Mouse (Mus musculus): Measurements from ENCODE around the gene Tnfsf14.
A peak's percentile ranks its signal among the peaks of the same experiment; 100 is the strongest.

The Tnfsf14 gene

DNA sequence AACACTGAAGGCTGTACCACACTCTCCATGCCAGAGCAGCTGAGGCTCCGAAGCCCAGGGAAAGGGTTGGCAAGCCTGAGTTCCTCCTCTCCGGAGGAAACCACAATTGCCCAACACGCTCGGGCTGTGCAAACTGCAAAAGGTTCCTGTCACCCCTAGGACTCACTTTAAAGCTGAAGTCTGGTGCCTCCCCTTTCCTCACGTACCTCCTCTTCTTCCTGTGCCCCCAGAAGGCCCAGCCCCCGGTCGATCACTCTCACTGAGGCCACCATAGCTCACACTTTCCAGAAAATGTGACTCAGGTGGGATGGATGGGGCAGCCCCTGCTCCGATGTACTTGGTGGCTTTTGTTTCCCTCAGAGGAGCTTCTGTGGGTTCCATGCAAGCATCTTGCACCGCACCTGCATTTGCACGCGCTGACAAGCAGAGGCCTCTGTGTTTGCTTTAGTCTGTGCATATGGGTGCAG is at the start of gene Tnfsf14:
TSS of gene Tnfsf14 (minus strand) at position 137 of the 467 bp plus-strand sequence.
- peak; percentile 58 to 59 for DNase-seq (ENCODE audit: low read depth in 1 of 2, low spot score in 2 of 2)

DNA sequence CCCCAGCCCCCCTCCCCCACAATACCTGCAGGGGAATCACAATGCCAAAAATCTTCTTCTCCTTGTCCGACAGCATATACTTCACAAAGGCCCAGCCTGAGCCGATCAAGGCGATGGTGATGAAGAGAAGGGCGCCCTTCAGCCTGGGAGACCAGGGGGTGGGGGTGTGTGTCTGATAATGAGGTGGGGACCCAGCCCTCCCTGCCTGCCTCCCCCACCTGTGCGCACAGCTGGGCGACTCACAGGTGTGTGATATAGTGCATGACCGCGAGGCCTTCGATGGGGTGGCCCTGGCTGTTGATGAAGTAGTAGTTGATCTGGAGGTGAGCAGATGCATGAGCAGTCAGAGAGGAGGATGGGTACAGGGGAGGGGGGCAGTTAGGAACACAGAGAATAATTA is 43.2 kb upstream of the Tnfsf14 start:
- no peak for DNase-seq (ENCODE audit: low read depth in 1 of 2, low spot score in 2 of 2)

DNA sequence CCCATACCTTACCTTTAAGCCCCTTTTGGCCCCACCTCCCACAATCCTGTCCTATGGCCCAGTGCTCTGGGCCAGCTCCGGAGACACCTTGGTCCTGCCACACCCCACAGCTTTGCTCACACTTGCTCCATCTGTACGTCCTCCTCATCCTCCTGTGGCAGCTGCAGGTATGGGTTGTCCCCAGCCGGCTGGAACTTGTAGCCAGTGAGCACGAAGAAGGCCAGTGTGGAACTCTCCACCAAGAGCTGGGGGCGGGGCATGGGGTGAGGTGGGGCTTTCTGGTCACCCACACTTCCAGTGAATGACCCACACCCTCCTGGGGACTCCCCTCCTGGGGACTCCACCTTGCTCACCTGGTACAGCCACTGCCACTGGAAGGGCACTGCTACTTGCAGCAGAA is 41.8 kb upstream of the Tnfsf14 start:
- DNase-seq (ENCODE audit: low read depth in 1 of 2, low spot score in 2 of 2), result no peak

DNA sequence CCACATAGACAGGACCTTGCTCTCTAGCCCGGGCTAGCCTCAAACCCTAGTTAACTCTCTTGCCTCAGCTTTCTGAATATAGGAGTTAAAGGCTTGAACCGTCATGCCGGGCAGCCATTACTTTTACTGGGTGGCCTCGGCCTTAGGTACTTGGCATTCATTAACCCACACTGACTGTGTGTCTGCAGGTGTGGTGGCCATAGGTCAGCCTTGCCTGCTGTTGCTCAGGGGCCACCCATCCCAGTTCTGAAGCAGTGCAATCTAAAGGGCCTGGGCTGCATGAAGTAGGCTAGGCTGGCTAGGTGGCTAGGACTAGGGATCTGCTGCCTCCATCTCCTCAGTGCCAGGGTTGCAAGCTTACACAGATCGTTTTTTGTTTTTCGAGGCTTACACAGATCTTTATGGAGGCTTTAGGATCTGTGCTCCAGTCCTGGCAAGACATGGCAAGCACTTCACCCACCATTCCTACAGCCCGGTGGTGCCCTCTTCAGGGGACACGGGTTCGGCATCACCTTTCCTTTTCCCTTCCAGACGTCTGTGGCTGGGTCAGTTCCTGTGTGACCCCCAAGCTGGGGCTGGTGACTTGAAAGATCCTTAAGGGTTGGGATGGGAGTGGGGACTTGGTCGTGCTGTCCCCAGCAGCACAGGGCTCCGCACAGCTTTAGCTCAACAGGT is 40.4 kb upstream of the Tnfsf14 start:
- DNase-seq (ENCODE audit: low read depth in 1 of 2, low spot score in 2 of 2), result no peak

DNA sequence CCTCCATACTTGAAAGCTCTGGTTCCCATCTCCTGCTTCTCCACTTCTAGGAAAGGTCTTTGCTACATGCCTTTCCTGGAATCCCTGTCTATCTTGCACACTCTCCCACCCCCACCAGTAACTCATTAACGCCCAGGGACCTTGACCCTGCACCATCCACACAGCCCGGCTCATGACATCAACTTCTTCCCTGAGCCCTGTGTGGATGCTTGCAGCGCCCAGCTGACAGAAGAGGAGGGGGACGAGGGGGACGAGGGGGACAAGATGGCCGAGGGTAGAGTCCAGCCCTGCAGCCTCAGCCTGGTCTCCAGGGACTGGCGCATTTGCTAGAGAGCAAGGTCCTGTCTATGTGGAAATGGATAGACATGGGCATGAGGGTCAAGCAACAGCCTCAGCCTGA is 39.1 kb upstream of the Tnfsf14 start:
- DNase-seq (ENCODE audit: low read depth in 1 of 2, low spot score in 2 of 2), result no peak

DNA sequence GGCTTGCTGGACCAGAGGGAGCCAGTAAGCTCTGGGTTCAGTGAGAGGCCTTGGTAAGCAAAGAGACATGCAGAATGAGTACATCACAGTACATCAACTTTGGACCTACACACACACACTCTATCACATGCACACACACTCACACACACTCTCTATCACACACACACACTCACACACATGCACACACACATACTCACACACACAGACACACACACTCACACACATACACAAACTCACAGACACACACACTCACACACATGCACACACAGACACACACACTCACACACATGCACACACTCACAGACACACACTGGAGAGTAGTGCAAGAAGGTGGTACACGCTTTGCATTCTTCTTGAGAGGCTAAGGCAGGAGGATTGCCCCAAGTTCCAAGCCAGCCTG is 38.2 kb upstream of the Tnfsf14 start:
- no peak for DNase-seq (ENCODE audit: low read depth in 1 of 2, low spot score in 2 of 2)

DNA sequence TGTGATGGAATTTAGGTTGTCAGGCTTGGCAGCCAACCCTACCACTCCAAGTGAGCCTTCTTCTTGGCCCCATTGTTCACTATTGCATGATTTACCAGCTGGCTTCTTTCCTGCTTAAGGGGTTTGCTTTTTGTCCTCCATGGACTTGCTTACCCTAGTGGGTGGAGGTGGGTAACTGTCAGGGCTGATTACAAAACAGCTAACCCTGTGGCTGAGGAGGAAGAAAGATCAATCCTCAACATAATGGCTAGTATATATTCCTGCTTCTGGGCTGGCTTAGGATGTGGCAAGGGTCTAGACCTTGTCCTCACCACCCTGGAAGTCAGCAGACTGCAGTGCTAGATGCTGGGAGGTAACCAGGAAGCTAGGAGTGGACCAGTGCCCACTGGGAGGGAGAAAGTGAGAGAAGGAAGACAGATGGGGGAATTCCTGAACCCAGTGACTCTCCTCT is 37.4 kb upstream of the Tnfsf14 start:
- DNase-seq (ENCODE audit: low read depth in 1 of 2, low spot score in 2 of 2), result no peak

DNA sequence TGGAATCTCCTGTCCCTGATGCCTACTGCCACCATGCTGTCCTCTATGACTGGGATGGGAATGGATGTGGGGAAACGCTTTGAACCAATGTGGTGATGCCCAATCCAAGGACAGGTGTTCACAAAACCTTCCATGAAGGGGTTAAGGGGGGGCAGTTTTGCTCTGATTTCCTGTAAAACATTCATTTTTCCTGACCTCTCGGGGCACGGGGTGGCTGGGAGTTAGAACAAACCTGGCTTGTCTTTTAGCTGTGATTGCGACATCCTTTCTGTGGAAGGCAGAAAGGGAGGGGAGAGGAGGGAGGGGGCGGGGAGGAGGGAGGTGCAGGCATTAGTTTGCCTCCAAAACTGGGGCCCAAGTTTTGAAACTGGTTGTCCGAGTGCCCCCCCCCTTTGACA is 36.8 kb upstream of the Tnfsf14 start:
- no peak for DNase-seq (ENCODE audit: low read depth in 1 of 2, low spot score in 2 of 2)

DNA sequence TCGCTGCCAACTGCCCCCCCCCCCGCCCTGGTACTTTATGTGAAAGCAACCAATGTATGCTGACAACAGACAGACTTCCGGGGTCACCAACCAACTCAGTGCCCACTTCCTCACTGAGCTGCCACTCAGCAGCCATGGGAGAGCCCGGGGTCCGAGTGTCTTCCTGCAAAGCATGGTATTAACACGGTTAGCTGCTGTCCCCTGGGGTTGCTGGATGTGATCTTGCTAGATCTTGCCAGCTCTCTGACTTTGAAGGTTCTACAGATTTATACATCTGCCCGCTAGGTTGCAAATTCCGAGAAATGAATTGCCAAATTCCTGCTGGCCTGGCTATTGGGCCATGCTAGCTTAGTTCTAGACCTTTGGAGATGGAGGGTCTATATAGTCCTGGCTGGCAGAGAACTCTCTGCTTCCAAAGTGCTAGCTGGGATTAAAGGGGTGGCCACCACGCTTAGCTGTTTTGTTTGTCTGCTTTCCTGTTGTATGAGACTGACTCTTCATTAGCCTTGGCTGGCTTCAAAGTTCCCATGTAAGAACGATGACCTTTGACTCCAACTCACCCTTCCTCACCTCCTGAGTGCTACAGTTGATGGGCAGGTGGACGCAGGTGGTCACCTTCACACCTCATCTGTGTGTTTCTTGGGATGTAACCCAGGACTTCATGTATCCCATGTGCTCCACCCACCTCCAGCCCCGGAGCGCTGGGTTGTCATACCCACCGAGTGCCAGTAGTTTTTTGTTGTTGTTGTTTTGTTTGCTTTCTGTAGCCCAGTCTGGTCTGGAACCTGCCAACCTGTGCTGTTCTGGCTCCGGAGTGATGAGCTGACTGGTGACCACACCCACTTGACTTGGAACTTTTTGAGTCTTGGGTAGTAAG is 36.1 kb upstream of the Tnfsf14 start:
- no peak for DNase-seq (ENCODE audit: low read depth in 1 of 2, low spot score in 2 of 2)

DNA sequence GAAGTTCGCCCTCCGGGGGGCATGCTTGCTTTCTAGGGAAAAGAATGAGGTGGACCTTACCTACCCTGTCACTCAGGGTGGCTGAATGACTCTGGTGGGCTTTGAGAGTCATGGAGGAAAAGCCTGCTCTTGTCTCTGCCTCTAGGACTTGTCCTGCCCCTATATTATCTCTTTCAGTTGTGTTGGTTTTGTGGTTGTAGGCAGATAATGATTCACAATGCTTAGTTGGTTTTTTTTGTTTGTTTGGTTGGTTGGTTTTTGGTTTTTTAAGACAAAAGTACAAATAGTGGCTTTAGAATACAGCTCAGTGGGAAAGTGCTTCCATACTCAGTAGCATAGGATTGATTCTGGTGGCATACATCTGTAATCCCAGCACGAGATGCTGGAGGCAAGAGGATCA is 34.9 kb upstream of the Tnfsf14 start:
- DNase-seq (ENCODE audit: low read depth in 1 of 2, low spot score in 2 of 2), result no peak

DNA sequence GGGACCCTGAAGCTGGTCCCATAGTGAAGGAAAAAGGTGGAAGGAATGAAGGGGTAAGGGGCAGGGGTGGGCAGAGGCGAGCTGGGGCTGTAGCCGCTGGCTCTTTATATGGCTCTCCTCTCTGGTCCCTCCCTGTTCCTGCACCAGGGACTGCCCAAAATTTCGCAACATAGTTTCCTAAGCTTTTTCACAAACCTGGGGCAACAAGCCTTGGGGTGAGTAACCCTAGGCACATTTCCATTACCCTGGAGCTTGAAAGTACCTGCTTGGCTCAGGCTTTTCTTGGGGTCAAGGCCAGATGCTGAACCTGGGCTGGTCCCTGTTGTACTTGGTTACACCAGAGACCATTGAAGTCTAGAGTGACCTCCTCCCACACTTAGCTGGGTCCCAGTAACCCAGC is 34.0 kb upstream of the Tnfsf14 start, which contains the start of gene C3:
TSS of gene C3 (minus strand) at position 123 of the 400 bp plus-strand sequence.
- peak; percentile 42 to 47 for DNase-seq (ENCODE audit: low read depth in 1 of 2, low spot score in 2 of 2)

DNA sequence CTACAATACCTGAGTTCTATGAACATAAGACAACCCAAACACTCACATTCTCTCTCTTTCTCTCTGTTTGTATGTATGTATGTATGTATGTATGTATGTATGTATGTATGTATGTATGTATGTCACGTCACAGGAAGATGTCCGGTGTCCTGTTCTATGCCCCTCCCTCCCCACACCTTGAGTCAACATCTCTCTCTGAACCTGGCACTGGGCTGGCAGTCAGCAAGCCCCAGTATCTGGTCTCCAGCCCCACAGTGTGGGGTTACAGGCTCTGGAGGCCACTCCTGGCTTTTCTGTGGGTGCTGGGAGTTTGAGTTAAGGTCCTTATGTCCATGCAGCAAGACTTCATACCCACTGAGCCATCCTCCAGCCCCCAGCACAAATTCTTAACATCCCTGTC is 33.5 kb upstream of the Tnfsf14 start:
- no peak for DNase-seq (ENCODE audit: low read depth in 1 of 2, low spot score in 2 of 2)

DNA sequence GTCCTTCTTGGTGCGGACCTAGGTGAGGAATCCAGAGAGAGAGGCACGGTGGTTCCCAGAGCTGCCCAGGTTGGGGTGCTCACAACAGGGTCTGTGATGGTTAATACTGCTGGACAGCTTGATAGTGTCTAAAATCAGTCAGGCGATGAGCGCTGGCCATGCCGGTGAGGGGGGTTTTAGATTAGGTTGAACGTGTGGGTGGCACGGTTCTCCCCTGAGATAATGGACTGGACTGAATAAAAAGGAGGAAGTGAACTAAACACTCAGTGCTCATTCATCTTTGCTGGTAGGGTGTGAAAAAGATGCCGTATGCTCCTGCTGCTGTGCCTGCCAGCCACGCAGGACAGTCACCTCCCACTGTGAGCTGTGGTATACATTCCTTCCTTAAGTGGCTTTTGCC is 29.3 kb upstream of the Tnfsf14 start:
- DNase-seq (ENCODE audit: low read depth in 1 of 2, low spot score in 2 of 2), result no peak

DNA sequence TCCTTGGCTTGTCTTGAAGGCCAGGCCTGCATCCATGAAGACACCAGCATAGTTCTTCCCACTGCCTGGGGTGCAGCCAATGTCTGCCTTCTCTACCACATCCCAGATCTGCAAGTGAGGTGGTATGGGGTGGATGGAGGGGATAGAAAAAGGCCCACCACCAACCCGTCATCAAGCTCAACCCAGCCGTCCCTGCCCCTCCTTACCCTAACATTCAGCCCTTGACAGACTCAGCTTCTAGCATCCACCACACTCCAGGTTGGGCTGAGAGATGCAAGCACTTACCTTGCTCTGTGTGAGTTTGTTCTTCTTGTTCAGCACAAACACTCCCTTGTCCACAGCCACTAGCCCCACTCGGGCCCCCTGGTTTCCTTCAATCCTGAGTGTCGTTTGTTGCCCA is 27.9 kb upstream of the Tnfsf14 start:
- no peak for DNase-seq (ENCODE audit: low read depth in 1 of 2, low spot score in 2 of 2)

DNA sequence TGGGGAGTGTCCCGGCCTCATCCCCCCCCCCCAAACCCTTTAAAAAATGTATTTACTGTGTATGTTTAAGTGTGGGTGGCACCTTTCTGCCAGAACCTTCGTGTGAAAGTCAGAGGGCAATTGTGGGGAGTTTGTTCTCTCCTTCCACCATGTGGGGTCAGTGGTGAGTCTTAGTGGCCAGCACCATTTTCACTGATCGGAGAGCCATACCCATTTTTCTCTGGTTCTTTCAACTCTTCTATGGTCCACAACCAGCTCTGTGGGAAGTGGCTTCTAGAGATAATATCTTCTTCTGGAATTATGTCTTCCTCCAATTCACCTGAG is 25.9 kb upstream of the Tnfsf14 start:
- no peak for DNase-seq (ENCODE audit: low read depth in 1 of 2, low spot score in 2 of 2)

DNA sequence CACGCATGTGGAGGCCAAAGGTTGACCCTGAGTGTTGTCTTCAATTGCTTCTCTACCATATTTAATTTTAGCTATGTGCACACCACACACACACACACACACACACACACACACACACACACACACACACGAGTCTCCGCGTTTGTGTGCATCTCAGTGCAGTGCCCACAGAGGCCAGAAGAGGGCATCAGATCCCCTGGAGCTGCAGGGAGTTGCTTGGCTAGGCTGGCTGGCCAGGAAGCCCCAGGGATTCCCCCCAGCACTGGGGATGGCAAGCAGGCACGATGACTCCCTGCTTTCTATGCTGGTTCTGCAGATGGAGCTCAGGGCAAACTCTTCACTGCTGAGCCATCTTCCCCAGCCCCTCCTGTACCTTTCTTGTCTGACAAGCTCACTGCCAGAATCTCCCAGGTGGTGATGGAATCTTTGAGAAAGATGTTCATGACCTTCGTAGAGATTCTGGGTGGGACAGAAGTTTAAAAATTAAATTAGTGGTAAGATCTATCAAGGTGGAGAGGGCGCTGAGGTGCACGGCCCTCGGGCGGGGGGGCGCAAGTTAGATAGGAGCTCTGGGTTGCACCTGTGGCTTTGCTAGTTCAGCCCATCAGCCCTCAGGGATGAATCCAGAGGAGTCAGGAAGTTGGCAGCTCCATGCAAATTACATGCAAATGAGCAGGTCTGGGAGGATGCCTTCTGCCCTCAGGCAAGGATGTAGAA is 25.3 kb upstream of the Tnfsf14 start:
- DNase-seq (ENCODE audit: low read depth in 1 of 2, low spot score in 2 of 2), result peak; percentile 42 to 77

DNA sequence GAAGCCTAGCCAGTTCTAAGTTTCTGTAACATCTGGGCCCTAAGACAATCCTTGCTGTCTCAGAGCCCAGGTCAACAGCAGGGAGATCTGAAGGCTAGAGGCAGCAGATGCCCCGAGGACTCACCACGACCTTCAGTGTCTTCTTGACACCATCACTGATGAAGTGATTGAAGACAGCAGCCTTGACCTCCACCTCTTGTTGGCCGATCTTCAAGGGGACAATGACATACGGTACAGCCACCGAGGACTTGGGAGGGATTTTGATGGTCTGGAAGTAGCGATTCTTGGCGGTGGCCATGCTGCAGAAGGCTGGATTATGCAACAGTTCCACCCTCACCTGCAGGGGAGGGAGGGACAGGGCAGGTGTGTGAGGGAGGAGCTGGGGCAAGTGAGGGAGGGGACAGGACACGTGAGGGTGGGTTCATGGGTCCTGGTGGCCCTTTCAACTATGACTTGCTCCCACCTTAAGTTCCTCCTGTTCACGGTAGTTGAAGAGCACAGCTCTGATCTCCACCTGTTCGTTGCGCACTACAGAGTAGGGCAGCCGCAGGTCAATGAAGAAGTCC is 24.4 kb upstream of the Tnfsf14 start:
- DNase-seq (ENCODE audit: low read depth in 1 of 2, low spot score in 2 of 2), result no peak

DNA sequence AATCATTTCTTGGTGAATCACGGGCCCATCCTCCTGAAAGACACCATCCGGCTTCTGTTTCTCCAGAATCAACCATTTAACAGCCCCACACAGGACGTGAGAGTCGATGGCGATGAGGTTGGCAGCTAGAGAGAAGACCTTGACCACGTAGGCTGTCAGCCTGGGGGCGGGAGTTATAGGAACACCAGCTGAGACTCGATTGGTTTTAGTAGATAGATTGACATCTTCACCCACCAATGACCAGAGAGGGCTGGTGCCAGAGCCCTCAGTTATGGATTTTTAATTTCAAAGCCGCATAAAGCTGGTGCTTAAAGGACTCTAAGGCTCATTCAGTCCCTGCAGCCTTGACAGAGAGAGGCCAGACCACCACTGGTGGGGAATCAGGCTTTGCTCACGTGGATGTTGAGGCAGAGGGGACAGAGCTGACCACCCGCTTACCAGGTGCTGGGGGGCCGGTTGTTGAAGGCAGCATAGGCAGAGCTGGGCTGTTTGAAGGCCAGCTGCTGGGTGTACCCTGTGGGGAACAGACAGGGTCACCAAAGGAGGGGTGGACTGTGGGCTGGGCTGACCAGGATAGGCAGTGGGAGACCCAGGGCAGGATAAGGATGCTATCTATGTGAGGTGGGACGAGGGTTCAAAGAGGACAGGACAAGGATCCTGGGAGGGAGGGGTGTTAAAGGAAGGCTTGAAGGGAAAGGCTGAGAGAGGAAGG is 20.9 kb upstream of the Tnfsf14 start:
- DNase-seq (ENCODE audit: low read depth in 1 of 2, low spot score in 2 of 2), result no peak

DNA sequence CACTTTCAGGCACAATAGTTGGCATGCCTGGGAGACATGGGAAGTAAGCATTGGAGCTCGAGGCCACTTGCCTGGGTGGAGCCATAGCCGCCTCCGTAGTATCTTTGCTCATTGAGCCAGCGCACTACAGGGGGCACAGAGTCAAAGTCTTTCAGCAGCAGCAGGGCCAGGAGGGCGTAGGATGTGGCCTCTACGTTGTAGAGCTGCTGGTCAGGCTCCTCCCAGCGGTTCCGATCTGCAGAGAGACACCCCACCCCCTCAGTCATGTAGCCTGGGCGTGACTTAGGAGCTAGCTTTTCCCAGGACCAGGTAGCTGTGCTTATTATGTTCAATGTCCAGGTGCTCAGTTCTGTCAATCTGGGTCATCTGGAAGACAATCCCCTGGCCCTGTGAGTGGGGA is 17.5 kb upstream of the Tnfsf14 start:
- DNase-seq (ENCODE audit: low read depth in 1 of 2, low spot score in 2 of 2), result no peak

DNA sequence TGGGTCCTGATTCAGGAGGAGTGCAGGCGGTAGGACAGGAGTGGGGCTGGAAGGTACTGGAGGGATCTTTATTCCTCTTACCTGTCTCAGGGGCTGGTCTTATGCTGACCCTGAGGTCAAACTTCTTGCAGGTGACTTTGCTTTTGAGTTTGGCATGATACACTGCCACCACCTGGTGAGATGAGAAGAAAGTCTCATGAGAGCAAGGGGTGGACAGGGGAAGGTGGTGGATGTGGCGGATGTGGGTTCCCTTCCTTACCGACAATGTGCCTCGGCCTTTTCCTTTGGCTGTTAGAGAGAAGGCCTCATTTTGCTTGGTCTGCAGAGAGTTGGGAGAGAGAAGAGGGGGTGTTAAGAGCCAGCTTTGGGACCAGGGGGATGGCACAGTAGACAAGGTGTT is 15.4 kb upstream of the Tnfsf14 start:
- DNase-seq (ENCODE audit: low read depth in 1 of 2, low spot score in 2 of 2), result no peak

DNA sequence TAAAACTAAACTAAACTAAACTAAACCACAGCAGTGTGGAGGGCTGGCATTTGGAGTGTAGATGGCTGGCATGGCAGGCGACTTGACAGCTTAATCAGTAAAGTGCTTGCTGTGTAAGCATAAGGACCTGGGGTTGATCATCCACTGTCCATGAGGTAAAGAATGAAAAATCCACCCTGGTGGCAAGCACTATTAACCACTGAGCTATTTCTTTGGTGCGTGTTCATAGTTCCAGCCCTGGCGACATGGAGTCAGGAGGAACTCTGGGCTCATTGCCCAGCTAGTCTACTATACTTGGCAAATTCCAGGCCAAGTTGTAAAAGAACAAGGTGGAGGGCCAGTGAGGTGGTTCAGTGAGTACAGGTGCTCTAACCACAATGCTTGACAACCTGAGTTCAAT is 14.0 kb upstream of the Tnfsf14 start:
- no peak for DNase-seq (ENCODE audit: low read depth in 1 of 2, low spot score in 2 of 2)

All from monocyte, adult 2 months (primary cell).